Mouse (Mus musculus): ENCODE data around the gene Cblb.

Cblb gene

GRCm38 (mm10) chr16:52040937-52041336, 9.9 kb downstream of the Cblb start:
- DNase-seq: no peak

GRCm38 (mm10) chr16:52042667-52043379, 11.8 kb downstream of the Cblb start:
- no peak for DNase-seq

DNA sequence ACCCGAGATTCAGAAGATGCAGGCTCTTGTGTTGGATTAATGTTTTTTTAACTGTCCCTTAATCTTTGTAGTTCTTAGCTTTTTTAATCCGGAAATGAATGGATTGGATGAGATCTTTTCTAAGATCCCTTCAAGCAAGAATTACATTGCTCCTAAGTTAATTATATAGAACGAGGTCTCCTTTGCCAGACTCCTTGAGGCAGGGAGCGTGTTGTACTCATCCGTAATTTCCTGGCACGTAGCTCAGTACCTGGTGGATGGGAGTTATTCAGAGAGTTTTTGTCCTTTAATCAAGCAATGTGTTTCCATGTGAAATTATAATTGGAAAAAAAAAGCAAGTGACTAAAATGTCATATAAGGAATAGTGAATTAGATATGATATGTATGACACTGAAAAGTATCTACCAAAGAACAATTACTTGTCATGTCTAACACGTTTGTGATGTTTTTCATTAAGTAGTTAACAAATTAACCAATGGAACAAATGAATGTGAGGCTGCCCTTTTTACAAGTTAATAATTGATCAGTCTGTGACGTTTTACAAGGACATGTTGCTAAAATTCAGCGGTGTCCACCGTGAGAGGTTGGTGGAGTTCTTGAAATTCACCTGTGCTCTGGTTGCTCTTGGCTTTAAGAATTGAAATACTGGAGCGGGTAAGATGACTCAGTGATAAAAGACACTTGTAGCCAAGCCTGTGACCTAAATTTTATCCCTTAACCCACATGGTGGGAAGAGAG, 12.5 kb downstream of the Cblb start:
- peak in 1 of 2 experiments; percentile 63 for DNase-seq

- DNase-seq: no peak
These were observed 13.5 kb downstream of the Cblb start for GRCm38 (mm10) chr16:52044518-52044917.

- DNase-seq: no peak
These were observed 14.0 kb downstream of the Cblb start for GRCm38 (mm10) chr16:52044985-52045384.

- DNase-seq: no peak
These were observed 15.4 kb downstream of the Cblb start for GRCm38 (mm10) chr16:52046464-52046863.

DNA sequence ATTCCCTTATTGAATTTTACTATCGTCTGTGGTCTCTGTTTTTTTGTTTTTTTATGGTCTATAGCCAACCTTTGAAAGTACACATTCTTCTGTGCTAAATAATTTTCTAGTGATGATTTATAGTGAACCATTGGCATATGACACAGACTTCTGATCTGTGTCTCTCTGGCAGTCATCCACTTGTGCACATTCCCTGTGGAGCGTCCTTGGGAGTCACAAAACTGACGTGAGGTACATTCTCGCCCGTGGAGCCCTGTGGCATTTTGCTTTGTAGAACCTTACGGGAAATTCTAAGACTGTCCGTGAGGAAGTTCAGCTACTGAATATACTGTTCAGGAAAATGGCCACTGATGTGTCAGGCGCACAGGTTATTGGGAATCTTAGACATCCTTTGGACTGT, 20.1 kb downstream of the Cblb start:
- no peak for DNase-seq

- DNase-seq: no peak
These were observed 21.7 kb downstream of the Cblb start for GRCm38 (mm10) chr16:52052734-52053133.

DNA sequence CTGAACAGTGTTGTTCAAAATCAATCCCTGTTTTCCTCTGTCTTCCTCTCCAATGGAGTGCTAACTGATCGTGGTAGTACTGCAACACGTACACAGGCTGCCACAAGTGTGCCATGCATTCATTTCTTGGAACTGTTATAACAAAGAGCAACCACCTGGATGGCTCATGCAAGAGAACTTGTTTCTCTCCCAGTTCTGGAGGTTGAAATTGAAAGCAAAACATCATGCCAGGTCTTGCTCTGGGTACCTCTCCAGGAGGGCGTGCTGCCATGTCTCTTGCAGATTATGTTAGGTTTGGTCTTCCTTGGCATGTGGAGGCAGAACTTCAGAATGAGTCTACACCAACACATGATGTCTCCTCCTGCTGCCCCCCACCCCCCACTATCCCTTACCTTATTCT, 24.2 kb downstream of the Cblb start:
- DNase-seq: no peak

GRCm38 (mm10) chr16:52056164-52056563, 25.1 kb downstream of the Cblb start:
- no peak for DNase-seq

DNA sequence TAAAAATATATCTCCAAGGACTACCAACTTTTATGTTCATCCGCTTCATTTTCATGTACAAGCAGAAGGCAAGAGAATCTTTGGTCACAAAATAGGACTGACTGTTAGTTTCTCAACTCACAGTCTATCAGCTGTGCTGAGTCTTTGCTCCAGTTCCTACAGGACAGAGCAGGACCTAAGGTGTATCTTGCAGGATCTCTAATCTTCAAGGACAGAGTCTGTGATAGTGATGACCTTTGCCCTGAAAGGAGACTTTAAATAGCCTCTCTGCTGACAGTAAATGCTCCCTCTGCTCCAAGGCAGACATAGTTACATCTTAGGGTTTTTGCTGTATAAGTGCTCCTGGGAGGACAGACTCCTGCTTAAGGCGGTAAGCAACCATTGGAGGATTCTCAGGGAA, 26.3 kb downstream of the Cblb start:
- DNase-seq: no peak

- no peak for DNase-seq
These were observed 28.5 kb downstream of the Cblb start for GRCm38 (mm10) chr16:52059535-52059934.

DNA sequence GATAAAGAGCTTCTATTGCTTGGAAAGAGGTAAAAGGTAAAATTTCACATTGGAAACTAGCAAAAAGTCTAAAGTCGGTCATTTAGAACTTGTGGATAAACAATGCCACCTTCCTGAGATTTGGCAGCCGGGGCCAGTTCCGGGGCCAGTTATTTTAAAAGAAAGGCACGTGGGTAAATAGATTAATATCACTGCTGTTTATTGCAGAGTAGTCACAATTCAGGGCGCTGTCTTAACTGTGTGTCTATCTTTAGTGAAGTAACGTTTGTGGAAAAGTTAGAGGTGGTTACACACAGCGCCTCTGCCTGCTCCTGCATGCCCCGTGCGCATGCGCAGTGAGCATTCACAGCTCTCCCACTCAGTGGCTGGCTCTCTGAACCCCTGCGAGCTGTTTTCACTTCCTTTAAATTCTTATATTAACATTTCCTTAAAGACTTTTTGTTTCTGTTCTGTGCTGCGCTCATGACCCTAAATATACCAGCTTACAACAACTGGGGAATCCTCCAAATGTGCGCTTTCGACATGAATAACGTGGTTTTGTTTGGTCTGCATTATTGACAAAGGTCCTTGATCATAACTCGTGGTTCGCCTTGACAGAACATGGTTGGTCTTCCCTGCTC, 29.2 kb downstream of the Cblb start:
- DNase-seq: no peak

DNA sequence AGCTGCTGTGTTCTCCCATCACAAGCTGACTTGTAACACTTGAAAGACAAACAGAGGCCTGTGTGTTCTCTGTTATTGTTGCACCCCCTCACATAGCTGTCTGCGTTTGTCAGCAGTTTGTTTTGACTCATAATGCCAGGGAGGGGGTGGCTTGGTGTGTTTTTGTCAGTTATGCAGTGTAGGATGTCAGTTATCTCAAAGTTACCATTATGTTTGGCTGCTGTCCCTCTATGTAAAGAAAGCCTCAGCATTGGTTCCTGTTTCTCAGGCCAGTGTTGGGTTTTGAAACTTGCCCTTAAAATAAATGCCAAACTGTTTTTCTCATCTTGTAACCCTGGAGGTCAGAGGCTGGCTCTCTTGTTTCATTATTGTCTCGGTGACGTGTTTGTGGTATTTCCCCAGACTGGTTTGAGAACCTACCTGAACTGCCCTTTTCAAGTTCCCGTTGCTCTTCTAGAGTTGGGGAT, 30.0 kb downstream of the Cblb start:
- no peak for DNase-seq

- no peak for DNase-seq
These were observed 33.5 kb downstream of the Cblb start for GRCm38 (mm10) chr16:52064309-52065105.

GRCm38 (mm10) chr16:52067632-52068516, 36.8 kb downstream of the Cblb start:
- no peak for DNase-seq

- no peak for DNase-seq
These were observed 37.5 kb downstream of the Cblb start for GRCm38 (mm10) chr16:52068517-52068874.

- no peak for DNase-seq
These were observed 38.6 kb downstream of the Cblb start for GRCm38 (mm10) chr16:52069648-52070047.

- no peak for DNase-seq
These were observed 39.1 kb downstream of the Cblb start for GRCm38 (mm10) chr16:52070128-52070527.

GRCm38 (mm10) chr16:52071290-52071689, 40.3 kb downstream of the Cblb start:
- no peak for DNase-seq

DNA sequence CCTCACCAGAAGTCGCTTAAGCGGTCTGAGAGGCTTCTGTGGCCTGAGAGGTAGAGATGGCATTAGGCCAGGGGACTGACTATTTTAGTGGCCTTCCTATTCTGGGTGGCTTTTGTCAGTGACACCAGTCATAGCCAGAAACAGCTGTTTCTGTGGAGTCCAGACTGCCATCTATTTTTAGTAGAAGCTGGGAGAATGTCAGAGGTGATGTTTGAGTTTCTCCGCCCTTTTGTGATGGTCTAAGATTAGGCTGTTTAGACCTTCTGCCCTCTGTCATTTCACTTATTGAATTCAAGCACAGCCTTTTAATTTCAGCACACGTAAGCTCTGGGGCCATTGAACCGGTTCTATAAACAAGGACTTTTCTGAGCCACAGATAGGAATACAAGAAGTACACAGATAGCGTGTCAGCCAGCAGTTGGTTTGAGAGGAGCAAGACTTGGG, 40.8 kb downstream of the Cblb start:
- no peak for DNase-seq

- DNase-seq: no peak
These were observed 45.6 kb downstream of the Cblb start for GRCm38 (mm10) chr16:52076652-52077051.

All from kidney, adult 8-10 months (tissue).